Mouse (Mus musculus) erythroblast, embryonic 14.5 days (primary cell): Measurements from ENCODE around the gene Ninj2.

Source experiments
- GATA1 ChIP-seq: IDR thresholded peaks from 2 replicates; pipeline ENCODE4 v1.6.1; 2012; ENCODE audit warnings: low read length, inconsistent platforms, mixed read lengths
- TAL1 ChIP-seq: IDR thresholded peaks from 3 replicates; pipeline ENCODE4 v1.6.1; 2012; ENCODE audit warnings: low read length, inconsistent platforms, mixed read lengths

GRCm38 (mm10) chr6:120227068-120227467 is 133.9 kb downstream of the Ninj2 start:
- TF ChIP-seq TAL1, result no peak
- TF ChIP-seq GATA1, result no peak
